Mouse (Mus musculus) CH12.LX (cell line): Measurements from ENCODE around the gene Nat14.

Experiments used
- POLR2AphosphoS2 ChIP-seq: IDR thresholded peaks from 2 replicates; pipeline ENCODE4 v1.6.1; 2011; ENCODE audit warnings: low read depth, low read length, improper control_type of control experiment
- USF1 ChIP-seq: IDR thresholded peaks from 2 replicates; pipeline ENCODE4 v1.6.1; 2014; ENCODE audit warnings: low read depth, mild to moderate bottlenecking, inconsistent platforms, low read length, improper control_type of control experiment

DNA sequence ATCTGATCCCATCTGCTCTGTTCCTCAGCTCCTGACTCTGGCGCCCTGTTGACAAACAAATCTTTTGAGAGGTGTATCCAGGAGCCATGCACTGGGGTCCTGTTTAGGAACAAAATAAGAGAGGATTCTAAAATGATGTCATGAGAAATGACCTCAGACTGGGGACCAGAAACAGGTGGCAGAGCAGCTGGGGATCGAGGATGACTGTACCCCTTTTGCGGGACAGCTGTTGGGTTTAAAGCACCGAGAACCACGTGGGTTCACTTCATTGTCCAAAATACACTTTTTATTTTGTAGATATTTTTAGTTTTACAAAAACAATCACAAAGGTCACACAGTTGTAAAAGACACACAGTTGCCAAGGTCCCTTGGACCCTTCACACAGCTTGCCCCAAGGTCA lies 43.2 kb downstream of the Nat14 start:
- TF ChIP-seq POLR2AphosphoS2 (no peak), USF1 (no peak)
